Mouse (Mus musculus) kidney, postnatal 10 days (tissue): Measurements from ENCODE around the gene Hs3st2.
"Not testable (repeated sequence)": the region's sequence is repeated elsewhere in the genome, so short reads cannot be mapped to it uniquely, and the experiment has no call there.

Source experiments
- DNase-seq: peaks from one replicate; pipeline ENCODE4 v3.0.0; 2021; ENCODE audit warnings: mixed read lengths

Gene Hs3st2

DNA sequence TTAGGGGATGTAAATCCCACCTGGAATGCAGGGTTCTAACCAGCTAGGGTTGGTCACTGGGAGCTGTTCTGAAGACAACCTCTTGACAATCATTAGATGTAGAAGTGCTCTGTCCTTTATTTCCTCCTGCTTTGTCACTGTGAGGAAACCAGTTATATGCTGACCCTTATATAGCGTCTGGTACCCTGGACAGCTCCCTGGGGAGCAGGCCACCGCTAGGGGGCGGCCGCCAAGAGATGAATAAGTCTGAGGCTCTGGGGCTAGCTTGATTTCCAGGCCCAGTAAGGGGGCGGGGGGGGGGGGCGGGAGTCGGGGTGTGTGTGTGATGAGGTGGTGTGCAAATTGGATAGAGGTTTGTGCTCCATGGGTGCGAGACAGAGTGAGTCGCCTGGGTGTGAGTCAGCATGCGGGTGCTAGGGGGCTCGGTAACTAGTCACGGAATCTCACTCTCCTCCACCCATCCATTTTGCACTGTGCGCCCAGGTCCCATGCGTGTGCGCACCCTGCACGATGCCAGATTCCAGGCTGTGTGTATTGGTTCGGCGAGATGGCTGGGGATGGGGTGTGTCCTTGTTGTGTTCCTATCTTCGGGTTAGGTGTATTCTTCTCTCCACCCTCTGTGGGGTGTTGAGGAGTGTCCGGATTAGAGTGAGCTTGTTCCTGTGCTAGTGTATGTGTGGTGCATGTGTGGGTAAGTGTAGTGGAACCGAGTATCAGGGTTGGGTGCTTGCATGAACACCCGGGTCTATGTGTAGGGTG is at the start of gene Hs3st2:
TSS of gene Hs3st2 (plus strand) at position 635 of the 759 bp plus-strand sequence.
- peak; percentile 74 for DNase-seq

DNA sequence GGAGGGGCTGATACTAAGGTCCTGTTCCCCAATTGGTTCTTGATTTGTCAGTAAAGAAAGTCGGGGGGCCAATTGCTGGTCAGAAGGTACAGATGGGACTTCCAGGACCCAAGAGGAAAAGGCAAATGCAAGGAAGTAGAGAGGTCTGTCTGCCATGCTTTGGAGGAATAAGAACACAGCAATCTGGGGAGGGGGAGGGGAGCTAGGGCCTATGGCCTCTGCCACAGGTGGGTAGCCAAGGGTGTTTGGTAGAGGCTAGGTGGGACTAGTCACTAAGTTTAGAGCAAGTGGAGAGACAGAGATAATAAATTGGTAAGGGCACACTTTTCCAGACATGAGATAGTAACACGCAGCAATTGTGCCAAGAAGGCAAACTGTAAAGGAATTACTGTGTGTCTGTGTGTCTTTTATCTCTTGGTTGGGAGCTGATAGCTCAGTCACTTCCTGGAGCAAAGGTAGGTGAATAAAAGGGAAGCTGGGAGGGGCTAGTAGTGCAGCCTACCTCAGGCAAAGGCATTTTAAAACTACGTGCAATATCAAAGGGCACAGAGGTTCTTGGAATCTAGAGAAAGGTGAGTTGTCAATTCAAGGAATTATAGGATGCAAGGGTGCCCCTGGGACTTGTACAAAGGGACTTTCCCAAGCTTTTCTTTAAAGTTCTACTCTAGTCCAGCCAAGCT is 43.2 kb upstream of the Hs3st2 start:
- no peak for DNase-seq

DNA sequence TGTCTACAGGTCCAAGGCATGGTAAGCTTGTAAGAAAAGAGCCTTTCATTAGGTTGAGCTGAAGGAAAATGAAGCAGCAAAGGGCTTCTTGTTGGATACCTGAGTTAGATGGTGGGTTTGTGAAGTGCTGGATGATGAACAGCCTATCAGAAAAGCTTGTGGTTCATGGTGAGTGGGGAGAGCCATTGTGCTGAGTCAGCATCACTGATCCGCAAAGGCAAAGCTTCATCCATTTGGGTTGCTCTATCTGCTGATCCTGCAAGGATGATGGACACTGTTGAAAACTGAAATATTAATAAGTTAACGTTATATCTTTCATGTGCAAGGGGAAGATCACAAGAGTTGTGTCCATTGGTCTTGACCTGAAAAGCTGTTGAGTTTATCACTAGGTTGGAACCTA is 40.0 kb upstream of the Hs3st2 start:
- no peak for DNase-seq

- DNase-seq = not testable (repeated sequence)
Observed at GRCm38 (mm10) chr7:121361448-121361847, 30.2 kb upstream of the Hs3st2 start.

GRCm38 (mm10) chr7:121365584-121365983 is 26.1 kb upstream of the Hs3st2 start:
- DNase-seq = no peak

DNA sequence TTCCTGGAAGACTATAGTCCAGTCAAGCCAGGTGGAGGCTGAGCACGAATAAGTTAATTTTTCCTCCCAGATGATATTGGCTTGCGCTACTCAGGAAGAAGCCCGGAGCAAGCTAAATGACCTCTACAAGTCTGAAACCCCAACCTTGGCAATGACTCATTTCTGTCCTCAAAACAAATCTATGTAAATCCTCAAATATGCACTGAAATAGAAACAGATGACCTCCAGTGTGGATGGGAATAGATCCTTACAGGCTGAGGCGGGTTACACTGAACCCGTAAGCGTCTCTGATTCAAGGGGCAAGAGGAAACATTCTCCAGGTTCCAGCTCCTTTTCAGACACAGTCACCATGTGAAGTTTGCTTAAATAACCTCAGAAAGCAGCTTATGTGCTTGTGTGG is 24.5 kb upstream of the Hs3st2 start:
- DNase-seq = no peak

DNA sequence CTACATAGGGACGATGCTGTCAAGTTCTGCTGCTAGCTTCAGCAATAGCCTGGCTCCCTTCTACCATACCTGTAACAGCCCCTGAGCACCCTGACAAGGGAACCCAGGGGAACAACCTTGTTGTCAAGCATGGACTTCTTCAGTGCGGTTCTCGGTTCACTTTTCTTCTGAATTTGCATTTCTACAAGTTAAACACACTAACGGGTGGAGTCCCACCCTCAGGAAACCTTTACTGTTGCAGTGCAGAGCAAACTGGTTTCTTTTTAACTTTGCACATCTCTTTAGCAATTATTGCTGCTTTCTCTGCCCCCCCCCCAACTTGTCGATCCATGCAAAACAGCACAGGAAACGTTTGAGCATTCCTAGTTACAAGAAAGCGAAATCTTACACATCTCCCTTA is 19.7 kb upstream of the Hs3st2 start:
- no peak for DNase-seq

DNA sequence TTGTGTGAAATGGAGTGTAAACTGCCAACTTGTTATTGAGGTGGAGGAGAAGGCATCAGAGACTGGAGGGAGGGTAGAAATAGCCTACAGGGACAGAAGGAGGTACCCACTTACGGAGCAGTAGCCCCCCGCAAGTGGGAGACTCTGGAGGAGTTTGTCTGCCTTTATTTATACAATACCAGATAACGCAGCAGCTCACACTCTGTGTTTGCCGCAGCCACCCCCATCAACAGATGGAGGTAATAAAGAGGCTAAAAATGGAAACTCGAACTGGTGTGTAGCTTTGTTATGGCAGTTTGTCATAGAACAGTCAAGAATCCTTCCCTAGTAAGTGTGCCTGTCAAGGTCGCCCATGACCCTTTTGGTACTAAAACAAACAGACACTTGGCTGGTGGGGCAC is 16.2 kb upstream of the Hs3st2 start:
- DNase-seq = no peak

DNA sequence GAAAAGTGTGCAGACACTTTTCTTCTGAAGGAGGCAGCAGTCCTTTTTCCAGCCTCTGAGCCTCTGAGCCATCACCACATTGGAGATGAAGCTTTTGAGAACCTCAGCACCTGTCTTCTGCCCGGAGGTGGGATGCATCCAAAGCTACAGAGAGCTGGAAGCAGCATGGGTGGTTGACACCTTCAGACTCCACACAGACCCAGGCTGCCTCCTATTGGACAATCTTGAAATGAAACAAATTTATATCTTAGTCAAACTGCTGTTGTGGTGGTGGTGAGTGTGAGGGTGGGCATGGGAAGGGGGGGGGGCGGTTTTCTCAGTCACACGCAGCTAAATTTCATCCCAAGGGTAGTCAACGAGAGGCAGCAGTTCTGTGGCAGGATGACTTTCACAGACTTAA is 12.7 kb upstream of the Hs3st2 start:
- no peak for DNase-seq

DNA sequence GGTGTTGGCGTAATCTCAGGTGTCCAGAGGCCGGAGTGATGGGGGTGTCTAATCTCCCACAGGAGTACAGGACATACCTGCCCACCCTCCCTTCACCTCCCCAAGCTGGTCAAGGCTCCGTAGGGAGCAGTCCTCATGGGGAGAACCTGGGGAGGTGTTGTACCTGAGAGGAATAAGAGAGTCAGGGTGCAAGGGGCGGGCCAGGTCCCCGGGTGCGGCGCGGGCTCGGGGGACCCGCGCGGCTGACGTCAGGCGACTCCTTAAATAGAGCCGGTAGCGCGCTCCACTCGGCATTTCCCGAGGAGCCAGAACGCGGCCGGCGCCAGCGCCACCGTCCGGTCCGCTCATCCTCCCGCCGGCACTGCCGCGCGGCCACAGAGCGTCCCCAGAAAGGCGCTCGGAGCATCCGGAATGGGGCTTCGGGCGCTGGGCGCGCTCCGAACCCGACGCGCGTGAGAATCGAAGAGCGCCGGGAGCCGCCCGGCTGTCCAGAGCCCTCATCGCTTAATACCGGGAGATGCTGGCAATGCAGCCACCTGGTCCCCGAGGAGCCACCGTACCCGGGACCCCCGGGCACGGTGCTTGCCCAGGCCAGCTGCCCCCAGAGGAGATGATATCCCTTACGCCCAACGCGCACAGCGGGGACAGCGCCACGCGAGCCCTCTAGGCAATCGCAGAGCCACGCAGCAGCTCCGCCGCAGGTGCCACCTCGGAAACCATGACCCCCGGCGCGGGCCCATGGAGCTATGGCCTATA is 503 bp downstream of the Hs3st2 start:
- DNase-seq = peak; percentile 11

DNA sequence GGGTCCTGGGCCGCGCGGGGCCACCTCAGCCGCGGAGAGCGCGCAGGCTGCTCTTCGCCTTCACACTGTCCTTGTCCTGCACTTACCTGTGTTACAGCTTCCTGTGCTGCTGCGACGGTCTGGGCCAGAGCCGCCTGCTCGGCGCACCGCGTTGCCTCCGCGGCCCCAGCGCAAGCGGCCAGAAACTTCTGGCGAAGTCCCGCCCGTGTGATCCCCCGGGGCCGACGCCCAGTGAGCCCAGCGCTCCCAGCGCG is 1.0 kb downstream of the Hs3st2 start:
- no peak for DNase-seq

DNA sequence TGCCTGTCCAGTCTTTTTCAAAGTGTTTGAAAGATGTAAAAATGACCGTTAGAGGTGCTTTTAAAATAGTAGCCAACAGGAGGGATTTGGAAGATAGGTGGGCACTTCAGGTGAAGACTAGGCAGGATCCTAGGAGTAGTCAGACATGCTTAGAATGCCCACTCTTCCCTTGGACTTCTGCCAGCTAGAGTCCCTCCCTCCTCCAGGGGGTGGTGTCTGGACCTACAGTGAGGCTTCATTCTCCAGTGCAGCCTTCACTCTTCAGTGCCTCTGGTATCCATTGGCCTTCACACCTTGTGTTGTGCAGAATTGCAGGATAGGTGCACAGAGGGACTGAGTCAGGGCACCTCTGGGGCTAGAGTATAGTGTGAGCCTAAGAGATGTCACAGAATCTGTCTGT is 2.2 kb downstream of the Hs3st2 start:
- DNase-seq = peak; percentile 6

- DNase-seq = no peak
Observed at GRCm38 (mm10) chr7:121394875-121395274, 3.2 kb downstream of the Hs3st2 start.

DNA sequence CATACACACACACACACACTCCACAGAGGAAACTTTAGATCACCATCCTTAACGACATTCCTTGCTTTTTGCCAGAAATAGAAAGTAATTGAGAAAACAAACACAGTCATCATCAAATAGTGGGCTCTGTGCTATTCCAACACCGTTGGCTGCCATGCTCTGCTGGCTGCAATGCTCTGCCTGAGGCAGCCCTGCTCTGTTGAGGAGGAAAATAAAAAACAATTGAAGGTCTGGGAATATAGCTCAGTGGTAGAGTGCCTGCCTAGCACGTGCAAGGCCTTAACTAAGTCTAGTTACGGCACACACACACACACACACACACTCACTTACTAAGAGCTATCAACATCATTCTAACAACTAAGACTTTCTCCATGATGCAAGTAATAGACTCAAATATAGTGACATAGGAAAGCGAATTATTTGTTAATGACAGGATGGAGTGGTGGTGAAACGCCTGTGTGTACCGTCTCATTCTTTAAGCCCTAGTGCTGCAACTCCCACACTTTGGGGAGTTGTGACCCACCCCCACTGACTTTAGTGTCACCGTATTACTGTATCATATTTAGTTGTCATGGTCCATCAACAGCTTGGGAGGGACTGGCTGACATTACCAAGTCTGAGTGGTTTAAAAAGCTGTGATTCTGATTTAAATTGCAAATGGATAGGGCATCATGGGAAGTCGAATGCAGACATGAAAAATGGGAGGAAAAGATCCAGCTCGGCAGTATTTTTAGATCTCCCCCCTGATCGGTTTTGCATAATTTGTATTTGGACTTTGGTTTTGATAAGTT is 19.3 kb downstream of the Hs3st2 start:
- no peak for DNase-seq

DNA sequence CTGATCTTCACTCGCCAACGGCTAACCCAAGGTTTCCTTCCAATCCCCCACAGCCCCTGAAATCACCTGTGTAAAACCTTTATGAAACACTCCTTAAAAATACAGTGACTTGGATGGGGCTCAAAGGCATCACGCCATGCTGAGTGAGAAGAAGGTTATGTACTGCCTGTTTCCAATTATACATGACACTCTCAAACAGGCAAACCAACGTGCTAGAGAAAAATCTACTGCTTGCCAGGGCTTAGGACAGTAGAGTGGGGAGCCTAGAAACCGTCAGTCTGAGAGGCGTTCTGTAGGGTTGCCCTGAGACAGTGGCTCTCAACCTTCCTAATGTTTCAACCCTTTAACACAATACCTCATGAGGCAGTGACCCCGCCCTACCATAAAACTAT is 19.8 kb downstream of the Hs3st2 start:
- no peak for DNase-seq

DNA sequence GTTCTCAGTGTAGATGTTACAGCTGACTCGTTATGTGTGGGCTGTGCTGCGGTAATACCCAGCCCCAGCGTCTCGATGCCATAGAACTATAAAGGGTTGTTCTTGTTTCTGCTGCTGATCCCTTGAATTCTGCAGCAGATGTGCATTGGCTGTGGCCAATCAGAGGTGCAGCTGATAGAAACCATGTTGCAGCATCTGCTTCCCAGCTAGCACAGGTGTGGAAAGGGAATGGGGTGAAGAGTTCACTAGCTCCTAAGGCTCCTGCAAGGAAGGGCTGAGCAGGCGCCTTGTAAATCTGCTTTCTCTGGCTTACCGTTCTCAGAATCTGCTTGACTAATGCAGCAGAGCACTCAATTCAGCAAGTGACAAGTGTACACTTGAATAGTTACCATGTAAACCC is 45.2 kb downstream of the Hs3st2 start:
- no peak for DNase-seq

DNA sequence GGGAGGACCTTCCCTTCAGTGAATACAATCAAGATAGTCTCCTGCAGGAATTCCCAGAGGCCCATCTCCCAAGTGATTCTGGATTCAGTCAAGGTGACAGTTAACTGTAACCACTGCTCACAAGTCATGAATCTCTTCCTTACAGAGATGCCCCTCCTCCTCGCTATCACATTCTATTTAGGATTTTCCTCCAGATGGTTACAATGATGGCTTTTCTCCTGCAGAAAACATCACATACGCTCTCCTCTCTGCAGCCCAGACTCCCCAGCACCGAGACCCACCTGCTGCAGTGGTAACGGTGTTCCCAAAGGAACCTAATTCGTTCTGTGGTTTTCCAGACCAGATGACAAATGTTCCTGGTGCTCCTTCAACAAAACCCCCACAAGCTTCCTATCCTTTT is 49.5 kb downstream of the Hs3st2 start:
- DNase-seq = no peak

DNA sequence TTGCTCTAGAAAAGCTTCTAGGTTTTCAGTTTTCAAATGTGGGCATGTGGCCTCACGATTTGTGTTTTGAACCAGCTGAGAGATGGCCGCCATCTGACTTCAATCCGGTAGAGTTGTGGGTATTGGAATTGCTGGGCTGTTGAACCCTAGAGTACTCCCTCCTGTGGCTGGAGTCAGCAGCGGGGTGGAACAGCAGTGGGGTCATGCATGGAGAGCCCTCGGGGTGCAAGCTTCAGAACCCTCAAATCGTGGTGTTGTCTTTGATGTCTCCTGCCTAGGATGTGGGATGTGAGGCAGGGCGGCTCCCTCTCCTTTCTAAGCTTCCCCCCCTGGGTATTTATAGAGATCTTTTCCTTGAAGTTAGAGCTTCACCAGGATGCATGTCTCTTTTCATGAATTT is 52.7 kb downstream of the Hs3st2 start:
- no peak for DNase-seq

GRCm38 (mm10) chr7:121446281-121446680 is 54.6 kb downstream of the Hs3st2 start:
- no peak for DNase-seq

- DNase-seq = no peak
Observed at GRCm38 (mm10) chr7:121450951-121451843, 59.5 kb downstream of the Hs3st2 start.

- DNase-seq = no peak
Observed at GRCm38 (mm10) chr7:121456716-121457115, 65.1 kb downstream of the Hs3st2 start.

DNA sequence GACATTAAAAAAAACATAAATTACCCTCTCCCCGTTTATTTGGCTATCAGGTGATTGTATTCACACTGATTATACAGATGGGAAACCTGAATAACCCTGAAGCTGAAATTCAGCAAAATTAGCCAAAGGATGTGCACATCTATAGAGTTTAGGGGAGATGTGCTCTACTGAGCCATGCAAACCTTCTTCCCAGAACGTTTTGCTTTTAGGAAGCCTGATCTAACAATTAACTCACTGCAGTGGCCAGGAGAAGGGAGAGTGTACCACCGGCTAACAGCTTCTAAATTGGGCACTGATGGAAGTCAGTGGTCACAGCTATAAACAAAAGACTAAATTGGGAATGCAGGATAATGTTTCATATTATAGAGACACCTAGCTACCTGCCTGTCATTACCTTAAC is 66.4 kb downstream of the Hs3st2 start:
- DNase-seq = no peak
